Mouse (Mus musculus) embryo, embryonic 10 days (tissue): Measurements from ENCODE around the gene Prss44.
"Not testable (repeated sequence)": the region's sequence is repeated elsewhere in the genome, so short reads cannot be mapped to it uniquely, and the experiment has no call there.

Experiments
- DNase-seq: peaks from one replicate; pipeline ENCODE4 v3.0.0-alpha.2; 2015; ENCODE audit warnings: low spot score

The Prss44 gene

GRCm38 (mm10) chr9:110813789-110814188 is at the start of gene Prss44:
Gene Prss44, plus strand, starts transcription at chr9:110813994.
- DNase-seq, result no peak

- DNase-seq, result no peak
Measured at GRCm38 (mm10) chr9:110772336-110772735, 41.5 kb upstream of the Prss44 start.

- DNase-seq, result no peak
Measured at GRCm38 (mm10) chr9:110774403-110775268, 39.2 kb upstream of the Prss44 start.

- DNase-seq, result no peak
Measured at GRCm38 (mm10) chr9:110775269-110776022, 38.3 kb upstream of the Prss44 start.

GRCm38 (mm10) chr9:110778100-110778499 is 35.7 kb upstream of the Prss44 start:
- no peak for DNase-seq

- DNase-seq, result no peak
Measured at GRCm38 (mm10) chr9:110778559-110778958, 35.2 kb upstream of the Prss44 start.

- DNase-seq, result peak; percentile 65
Measured at GRCm38 (mm10) chr9:110779242-110779913, 34.4 kb upstream of the Prss44 start.

GRCm38 (mm10) chr9:110781256-110781721 is 32.5 kb upstream of the Prss44 start:
- peak; percentile 94 for DNase-seq

GRCm38 (mm10) chr9:110781731-110782130 is 32.1 kb upstream of the Prss44 start:
- peak; percentile 85 for DNase-seq

GRCm38 (mm10) chr9:110783611-110784010 is 30.2 kb upstream of the Prss44 start:
- DNase-seq, result peak; percentile 45

GRCm38 (mm10) chr9:110788169-110788568 is 25.6 kb upstream of the Prss44 start:
- DNase-seq, result no peak

- no peak for DNase-seq
Measured at GRCm38 (mm10) chr9:110790462-110790861, 23.3 kb upstream of the Prss44 start.

GRCm38 (mm10) chr9:110797013-110797412 is 16.8 kb upstream of the Prss44 start:
- DNase-seq, result no peak

- no peak for DNase-seq
Measured at GRCm38 (mm10) chr9:110797866-110798265, 15.9 kb upstream of the Prss44 start, which contains the start of gene Prss42. Gene Prss42, plus strand, starts transcription at chr9:110798166.

- no peak for DNase-seq
Measured at GRCm38 (mm10) chr9:110800834-110801479, 12.8 kb upstream of the Prss44 start.

GRCm38 (mm10) chr9:110803294-110803693 is 10.5 kb upstream of the Prss44 start:
- no peak for DNase-seq

GRCm38 (mm10) chr9:110810051-110810450 is 3.7 kb upstream of the Prss44 start:
- DNase-seq, result no peak

- DNase-seq, result not testable (repeated sequence)
Measured at GRCm38 (mm10) chr9:110820546-110820945, 6.8 kb downstream of the Prss44 start.

GRCm38 (mm10) chr9:110821436-110821835 is 7.6 kb downstream of the Prss44 start:
- DNase-seq, result no peak

GRCm38 (mm10) chr9:110825426-110825825 is 11.6 kb downstream of the Prss44 start:
- DNase-seq, result no peak

- no peak for DNase-seq
Measured at GRCm38 (mm10) chr9:110825832-110826231, 12.0 kb downstream of the Prss44 start.

GRCm38 (mm10) chr9:110826390-110826789 is 12.6 kb downstream of the Prss44 start, which contains the start of gene Prss43:
Gene Prss43, plus strand, starts transcription at chr9:110826690.
- no peak for DNase-seq
